Mouse (Mus musculus) lung, postnatal 0 days (tissue): ENCODE data around the gene Coro2b. TPM values are rescaled to one million over a fixed set of nuclear protein-coding genes. Genes with fewer than 3 reads are reported as not detected.

Experiments used
- ATAC-seq: fragments of 200-750 bp; cut with Nextera tagmentation; 2 replicates; pipeline ENCODE4 v1.8.0; 2017; ENCODE audit warnings: moderate library complexity
- DNase-seq: peaks from one replicate; pipeline ENCODE4 v3.0.0-alpha.2; 2016; ENCODE audit warnings: low spot score
- H3K27ac ChIP-seq: fragments of 300-500 bp; sonication (generic); 2 replicates; pipeline ENCODE4 v1.5.1; 2014; ENCODE audit warnings: antibody characterized with exemption, mild to moderate bottlenecking, low read length, mixed read lengths
- H3K27me3 ChIP-seq: fragments of 300-500 bp; sonication (generic); replicated peaks from 2 replicates; pipeline ENCODE4 v1.6.1; 2014; ENCODE audit warnings: low read length, mixed read lengths; ENCODE audit not compliant: insufficient read depth
- H3K36me3 ChIP-seq: fragments of 300-500 bp; sonication (generic); 2 replicates; pipeline ENCODE4 v1.6.1; 2014; ENCODE audit warnings: low read length, mixed read lengths; ENCODE audit not compliant: insufficient read depth
- H3K4me1 ChIP-seq: fragments of 300-500 bp; sonication (generic); 2 replicates; pipeline ENCODE4 v1.6.1; 2014; ENCODE audit warnings: antibody characterized with exemption, low read depth, low read length, mixed read lengths; ENCODE audit not compliant: insufficient read depth
- H3K4me2 ChIP-seq: fragments of 300-500 bp; sonication (generic); replicated peaks from 2 replicates; pipeline ENCODE4 v1.6.1; 2014; ENCODE audit warnings: low read depth, mild to moderate bottlenecking, low read length, moderate library complexity, mixed read lengths
- H3K4me3 ChIP-seq: fragments of 300-500 bp; sonication (generic); 2 replicates; pipeline ENCODE4 v1.5.1; 2014; ENCODE audit warnings: low read depth, low read length
- H3K9ac ChIP-seq: fragments of 300-500 bp; sonication (generic); replicated peaks from 2 replicates; pipeline ENCODE4 v1.6.1; 2014; ENCODE audit warnings: low read depth, mild to moderate bottlenecking
- H3K9me3 ChIP-seq: fragments of 300-500 bp; sonication (generic); 2 replicates; pipeline ENCODE4 v1.6.1; 2016; ENCODE audit warnings: low read length, mixed read lengths
- CTCF ChIP-seq: IDR thresholded peaks from 2 replicates; pipeline ENCODE4 v1.5.1; 2016; ENCODE audit warnings: antibody characterized with exemption, mild to moderate bottlenecking
- EP300 ChIP-seq: IDR thresholded peaks from 2 replicates; pipeline ENCODE4 v1.6.1; 2016; ENCODE audit warnings: antibody characterized with exemption, mild to moderate bottlenecking, control low read depth
- WGBS: fragments of 180-500 bp; shearing (Covaris S2); extraction: QIAGEN DNeasy Blood & Tissue Kit; methylation state at CpG from one replicate; pipeline ENCODE4 v1.1.7; 2014; 5-methylcytosine and 5-hydroxymethylcytosine counted together
- polyA plus RNA-seq: library from polyadenylated mRNA; unstranded; fragments of >200 nt; fragmentation: Nextera tagmentation; extraction: Ambion mirVana; gene quantifications from 2 replicates; pipeline ENCODE4 v1.2.1, GENCODE M21; 2015

The Coro2b gene
- polyA plus RNA-seq, 1 experiment from 2014 or later, result 15.8 TPM

DNA sequence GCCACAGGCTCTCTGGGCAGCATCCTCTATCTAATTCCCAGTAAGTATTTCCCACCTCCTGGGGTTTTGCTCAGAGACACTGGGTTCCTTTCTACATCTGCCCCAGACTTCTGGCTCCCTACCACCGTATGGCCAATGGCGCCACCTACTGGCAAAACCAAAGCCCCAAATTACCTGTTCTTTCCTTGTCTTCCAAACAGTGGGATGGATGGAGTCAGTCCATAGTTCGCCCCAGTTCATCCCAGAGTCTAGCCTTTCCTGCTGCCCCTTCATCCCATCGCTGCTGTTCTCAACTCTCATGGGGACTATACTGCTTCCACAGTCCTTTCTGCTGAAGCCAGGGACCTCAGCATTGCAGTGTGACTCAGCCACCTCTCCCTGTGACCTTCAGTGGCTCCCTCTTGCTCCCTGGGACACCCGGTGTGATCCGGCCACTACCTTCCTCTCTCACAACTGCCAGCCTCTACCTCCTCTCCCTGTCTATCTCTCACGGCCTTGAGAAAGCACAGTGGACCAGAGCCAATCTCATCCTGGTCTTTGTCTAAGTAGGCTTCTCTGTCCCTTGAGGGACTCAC is 16.6 kb upstream of the Coro2b start:
- Histone ChIP-seq H3K4me1 (no peaks in the 10 kb centered on the region), H3K27me3 (no peaks in the 10 kb centered on the region), H3K4me3 (no peak overlapping the region), H3K4me2 (no peak overlapping the region), H3K9me3 (no peaks in the 10 kb centered on the region), H3K36me3 (no peaks in the 10 kb centered on the region), H3K27ac (no peak overlapping the region), H3K9ac (no peak overlapping the region)
- 27% methylated on average over 7 of the region's 7 CpGs for WGBS
- ATAC-seq (0 out of 2 replicates have a peak, but pooled peaks have one; percentile 27), DNase-seq (peak; percentile 71)
- TF ChIP-seq CTCF (peak; percentile 89), EP300 (no peak)

DNA sequence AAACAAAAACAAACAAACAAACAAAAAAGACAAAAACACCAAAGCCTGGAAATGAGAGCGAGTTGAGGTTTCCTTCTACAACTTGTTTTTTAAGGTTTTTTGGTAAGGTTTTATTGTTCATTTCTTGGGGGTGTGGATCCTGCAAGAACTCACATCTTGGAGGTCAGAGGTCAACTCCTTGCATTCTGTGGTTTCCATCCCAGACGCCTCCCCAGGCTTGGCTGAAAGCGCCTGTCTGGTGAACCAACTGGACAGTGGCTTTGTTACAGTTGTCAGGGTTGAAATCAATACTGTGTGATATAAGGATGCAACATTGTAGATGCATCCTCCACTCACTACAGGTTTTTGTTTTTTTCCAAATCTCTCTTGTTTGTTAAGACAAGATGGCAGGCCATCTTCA is 14.7 kb upstream of the Coro2b start:
- no peaks in the 10 kb centered on the region for H3K9me3 ChIP-seq
- H3K9ac ChIP-seq, result no peak overlapping the region
- no peak overlapping the region for H3K4me3 ChIP-seq
- no peaks in the 10 kb centered on the region for H3K36me3 ChIP-seq
- TF ChIP-seq EP300 (no peak), CTCF (no peak)
- no peak overlapping the region for H3K27ac ChIP-seq
- WGBS, result 85% methylated on average over 3 of the region's 3 CpGs
- DNase-seq (no peak), ATAC-seq (no peak)
- no peaks in the 10 kb centered on the region for H3K27me3 ChIP-seq
- no peaks in the 10 kb centered on the region for H3K4me1 ChIP-seq
- H3K4me2 ChIP-seq, result no peak overlapping the region

DNA sequence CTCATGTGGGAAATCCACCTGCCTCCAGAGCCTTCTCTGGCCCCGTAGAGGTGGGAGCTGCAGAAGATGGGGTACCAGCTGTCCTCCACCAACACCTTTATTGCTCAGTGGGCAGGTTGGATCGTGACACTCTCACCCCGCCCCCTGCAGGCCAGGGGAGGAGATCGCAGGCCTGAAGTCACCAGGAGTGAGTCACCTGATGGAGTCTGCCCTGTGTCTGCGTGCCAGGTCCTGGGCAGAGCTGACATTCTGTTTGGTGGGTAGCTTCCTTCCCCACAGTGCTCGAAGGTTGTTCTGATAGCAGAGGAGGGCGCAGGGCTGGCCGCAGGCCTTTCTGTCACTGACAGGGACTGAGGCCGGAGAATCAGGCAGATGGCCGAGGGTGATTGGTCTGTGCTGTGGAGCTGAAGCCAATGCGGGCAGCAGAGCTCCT is 13.8 kb upstream of the Coro2b start:
- H3K27me3 ChIP-seq, result no peaks in the 10 kb centered on the region
- no peak overlapping the region for H3K9ac ChIP-seq
- no peak for TF ChIP-seq EP300
- TF ChIP-seq CTCF, result peak; percentile 84
- ATAC-seq (peak; percentile 67), DNase-seq (peak; percentile 69)
- H3K36me3 ChIP-seq, result no peaks in the 10 kb centered on the region
- no peaks in the 10 kb centered on the region for H3K4me1 ChIP-seq
- H3K27ac ChIP-seq, result no peak overlapping the region
- H3K4me2 ChIP-seq, result no peak overlapping the region
- WGBS, result 47% methylated on average over 11 of the region's 11 CpGs
- H3K4me3 ChIP-seq, result no peak overlapping the region
- H3K9me3 ChIP-seq, result no peaks in the 10 kb centered on the region

DNA sequence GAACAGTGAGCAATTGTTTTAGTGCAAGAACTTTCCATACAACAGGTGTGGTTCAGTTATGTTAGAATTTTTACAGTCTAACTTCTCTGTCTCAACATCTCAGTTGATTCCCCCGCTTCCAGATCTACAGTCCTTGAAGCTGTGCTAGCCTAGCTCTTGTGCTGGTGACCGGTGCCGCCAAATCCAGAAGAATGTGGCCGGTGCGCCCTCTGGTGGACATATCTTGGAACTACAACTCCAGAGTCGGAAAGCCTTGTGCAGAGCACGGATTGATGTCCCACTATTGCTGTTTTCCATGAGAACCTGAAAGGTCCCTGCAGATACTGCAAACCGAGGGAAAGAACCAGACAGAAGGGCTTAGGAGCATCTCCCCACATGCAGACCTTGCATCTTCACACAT is 13.0 kb upstream of the Coro2b start:
- WGBS, result 1% methylated on average over 8 of the region's 8 CpGs
- peak; percentile 88 for DNase-seq

DNA sequence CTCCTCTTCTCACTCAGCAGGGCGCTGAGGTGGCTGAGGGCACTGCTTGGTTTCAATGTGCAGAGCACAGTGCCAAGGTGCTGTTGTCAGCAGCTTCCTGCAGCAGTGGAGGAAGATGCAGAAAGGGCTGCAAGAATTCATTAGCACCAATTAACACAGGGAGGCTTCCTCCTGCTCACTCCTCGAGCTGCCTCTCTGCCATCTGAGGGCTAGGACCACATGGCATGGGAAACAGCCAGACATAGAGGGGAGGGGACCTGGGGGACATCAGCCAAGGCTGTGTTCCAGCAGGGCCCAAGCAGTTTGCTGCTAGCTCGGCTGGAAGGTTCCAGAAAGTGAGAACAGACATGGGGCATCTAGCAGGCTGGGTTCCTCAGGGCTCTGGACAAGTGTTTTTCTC is 10.6 kb upstream of the Coro2b start:
- Histone ChIP-seq H3K36me3 (no peaks in the 10 kb centered on the region), H3K4me1 (no peaks in the 10 kb centered on the region), H3K27ac (no peak overlapping the region), H3K4me2 (no peak overlapping the region), H3K27me3 (no peaks in the 10 kb centered on the region), H3K4me3 (no peak overlapping the region), H3K9me3 (no peaks in the 10 kb centered on the region), H3K9ac (no peak overlapping the region)
- no peak for TF ChIP-seq EP300
- TF ChIP-seq CTCF, result no peak
- DNase-seq (no peak), ATAC-seq (no peak)
- 48% methylated on average over 3 of the region's 3 CpGs for WGBS

More for the DNA sequence above, 13.0 kb upstream of the Coro2b start:
- TF ChIP-seq EP300 (no peak), CTCF (peak; percentile 98)
- H3K36me3 ChIP-seq, result no peaks in the 10 kb centered on the region
- H3K4me1 ChIP-seq, result no peaks in the 10 kb centered on the region
- H3K4me2 ChIP-seq, result no peak overlapping the region
- no peaks in the 10 kb centered on the region for H3K27me3 ChIP-seq
- peak; percentile 63 for ATAC-seq
- H3K4me3 ChIP-seq, result no peak overlapping the region
- H3K27ac ChIP-seq, result no peak overlapping the region
- H3K9ac ChIP-seq, result no peak overlapping the region
- H3K9me3 ChIP-seq, result no peaks in the 10 kb centered on the region

DNA sequence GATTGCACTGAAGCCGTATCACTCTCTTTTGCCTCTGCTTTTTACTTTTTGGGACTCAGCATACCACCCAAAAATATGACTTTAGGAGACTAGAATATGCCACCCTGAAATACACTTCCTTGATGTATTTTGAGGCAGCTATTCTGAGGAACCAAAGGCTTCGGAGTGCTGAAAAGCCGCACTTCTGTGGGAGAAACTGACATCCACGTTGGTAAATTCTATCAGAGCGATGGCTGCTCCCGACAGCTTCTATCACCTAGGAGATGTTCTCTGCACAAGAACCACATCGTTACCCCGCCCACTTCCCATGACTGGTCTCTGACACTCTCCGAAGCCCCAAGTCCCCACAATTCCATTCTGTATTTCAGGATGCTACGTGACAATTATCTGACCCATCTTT is 8.0 kb upstream of the Coro2b start:
- no peak for TF ChIP-seq CTCF
- TF ChIP-seq EP300, result no peak
- no peaks in the 10 kb centered on the region for H3K36me3 ChIP-seq
- DNase-seq (no peak), ATAC-seq (no peak)
- H3K27me3 ChIP-seq, result no peaks in the 10 kb centered on the region
- no peak overlapping the region for H3K4me3 ChIP-seq
- no peak overlapping the region for H3K27ac ChIP-seq
- no peak overlapping the region for H3K9ac ChIP-seq
- no peaks in the 10 kb centered on the region for H3K4me1 ChIP-seq
- WGBS, result 76% methylated on average over 10 of the region's 10 CpGs
- no peak overlapping the region for H3K4me2 ChIP-seq
- H3K9me3 ChIP-seq, result no peaks in the 10 kb centered on the region

DNA sequence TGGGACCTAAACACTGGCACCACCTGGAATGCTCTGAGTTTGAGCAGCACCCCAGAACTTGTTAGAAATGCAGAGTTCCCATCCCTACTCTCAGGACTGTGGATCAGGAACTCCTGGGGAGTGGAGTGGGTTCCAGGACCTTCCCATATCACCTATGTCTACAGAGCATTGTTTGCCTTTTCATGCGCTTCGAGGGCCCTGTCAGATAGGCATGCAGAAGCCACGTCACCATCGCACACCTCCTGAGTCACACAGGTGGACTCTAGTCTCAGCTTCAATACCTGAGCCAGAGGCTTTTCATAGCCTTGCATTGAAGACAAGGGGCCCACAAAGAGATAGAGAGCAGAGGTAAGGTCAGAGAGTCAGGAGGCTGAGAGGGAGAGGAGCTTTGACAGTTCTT is 7.0 kb upstream of the Coro2b start:
- Histone ChIP-seq H3K9ac (no peak overlapping the region), H3K4me2 (no peak overlapping the region), H3K27ac (no peak overlapping the region), H3K9me3 (no peaks in the 10 kb centered on the region), H3K4me1 (no peaks in the 10 kb centered on the region), H3K4me3 (no peak overlapping the region), H3K36me3 (no peaks in the 10 kb centered on the region), H3K27me3 (no peaks in the 10 kb centered on the region)
- TF ChIP-seq CTCF (no peak), EP300 (no peak)
- WGBS, result 68% methylated on average over 4 of the region's 4 CpGs
- DNase-seq (peak; percentile 57), ATAC-seq (peak; percentile 78)
